Mouse (Mus musculus) spleen, adult 2 months (tissue): Measurements from ENCODE around the gene Sh2d4b.

Experiments used
- CTCF ChIP-seq: fragments of 200-500 bp; IDR thresholded peaks from 2 replicates; pipeline ENCODE4 v1.5.1; 2011; ENCODE audit warnings: mild to moderate bottlenecking, inconsistent platforms; ENCODE audit not compliant: insufficient read depth, insufficient read length, insufficient replicate concordance; ENCODE audit errors: extremely low read depth
- POLR2A ChIP-seq: fragments of 200-500 bp; IDR thresholded peaks from 2 replicates; pipeline ENCODE4 v1.6.1; 2011; ENCODE audit warnings: low read depth, low read length, inconsistent platforms

DNA sequence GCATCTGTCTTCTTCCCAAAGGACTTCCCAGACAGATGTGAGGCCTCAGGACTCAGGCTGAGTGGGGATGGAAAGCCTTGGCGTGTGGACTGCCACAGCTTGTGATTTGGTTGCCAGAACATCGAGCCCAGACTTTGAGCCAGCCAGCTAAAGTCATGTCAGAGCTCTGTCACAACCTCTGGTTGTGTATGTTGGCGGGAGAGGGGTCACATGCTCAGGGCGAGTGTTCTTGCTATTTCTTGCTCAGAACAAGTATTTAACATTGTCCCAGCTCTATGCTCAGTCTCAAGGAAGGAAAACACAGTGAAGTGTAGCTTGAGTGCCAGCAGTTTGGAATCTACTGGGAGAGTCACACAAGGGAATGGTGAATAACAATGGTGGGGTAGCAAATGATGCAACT, 3.4 kb downstream of the Sh2d4b start:
- TF ChIP-seq CTCF (no peak), POLR2A (no peak)
